Mouse (Mus musculus) spleen, adult 2 months (tissue): Measurements from ENCODE around the gene Pld5. TPM values are rescaled to one million over a fixed set of nuclear protein-coding genes. Genes with fewer than 3 reads are reported as not detected.

Experiments
- DNase-seq, 2 experiments: peaks; one replicate each; pipeline versions ENCODE4 v3.0.0 to v3.0.0-alpha.2; 2012 to 2021; ENCODE audit warnings: low spot score in 2 of 2, low read depth in 1 of 2
- H3K27ac ChIP-seq: fragments of 200-500 bp; 2 replicates; pipeline ENCODE4 v1.5.1; 2012; ENCODE audit warnings: low read length, inconsistent platforms; ENCODE audit not compliant: insufficient read depth
- H3K27me3 ChIP-seq: fragments of 200-500 bp; 2 replicates; pipeline ENCODE4 v1.6.1; 2012; ENCODE audit warnings: mild to moderate bottlenecking, moderate library complexity, low read length, inconsistent platforms; ENCODE audit not compliant: control insufficient read depth, insufficient read depth
- H3K36me3 ChIP-seq: fragments of 200-500 bp; 2 replicates; pipeline ENCODE4 v1.6.1; 2012; ENCODE audit warnings: mild to moderate bottlenecking, low read length, inconsistent platforms; ENCODE audit not compliant: control insufficient read depth, insufficient read depth
- H3K4me1 ChIP-seq: fragments of 200-500 bp; 2 replicates; pipeline ENCODE4 v1.6.1; 2011; ENCODE audit warnings: inconsistent platforms; ENCODE audit not compliant: control insufficient read depth, insufficient read depth, insufficient read length
- H3K4me3 ChIP-seq: fragments of 200-500 bp; 2 replicates; pipeline ENCODE4 v1.5.1; 2011; ENCODE audit warnings: mild to moderate bottlenecking, inconsistent platforms; ENCODE audit not compliant: insufficient read depth, insufficient read length; ENCODE audit errors: extremely low read depth
- CTCF ChIP-seq: fragments of 200-500 bp; IDR thresholded peaks from 2 replicates; pipeline ENCODE4 v1.5.1; 2011; ENCODE audit warnings: mild to moderate bottlenecking, inconsistent platforms; ENCODE audit not compliant: insufficient read depth, insufficient read length, insufficient replicate concordance; ENCODE audit errors: extremely low read depth
- POLR2A ChIP-seq: fragments of 200-500 bp; IDR thresholded peaks from 2 replicates; pipeline ENCODE4 v1.6.1; 2011; ENCODE audit warnings: low read depth, low read length, inconsistent platforms
- WGBS: fragments of 180-500 bp; shearing (Covaris S2); methylation state at CpG from one replicate; pipeline ENCODE4 v1.1.7; 2018; 5-methylcytosine and 5-hydroxymethylcytosine counted together
- polyA plus RNA-seq: library from polyadenylated mRNA; depleted of rRNA; stranded (reverse); fragments of >200 nt; gene quantifications from 2 replicates; pipeline ENCODE4 v1.2.3, GENCODE M21; 2012

Gene Pld5
- polyA plus RNA-seq, 1 experiment, result not detected

- H3K4me3 ChIP-seq, result no peak overlapping the region
- DNase-seq, result no peak
- 68% methylated on average over 6 of the region's 6 CpGs for WGBS
- no peak overlapping the region for H3K27ac ChIP-seq
- no peaks in the 10 kb centered on the region for H3K27me3 ChIP-seq
- H3K4me1 ChIP-seq, result no peaks in the 10 kb centered on the region
- H3K36me3 ChIP-seq, result no peaks in the 10 kb centered on the region
- TF ChIP-seq CTCF (no peak), POLR2A (no peak)
Measured at GRCm38 (mm10) chr1:176183991-176184390, 91.1 kb downstream of the Pld5 start.

DNA sequence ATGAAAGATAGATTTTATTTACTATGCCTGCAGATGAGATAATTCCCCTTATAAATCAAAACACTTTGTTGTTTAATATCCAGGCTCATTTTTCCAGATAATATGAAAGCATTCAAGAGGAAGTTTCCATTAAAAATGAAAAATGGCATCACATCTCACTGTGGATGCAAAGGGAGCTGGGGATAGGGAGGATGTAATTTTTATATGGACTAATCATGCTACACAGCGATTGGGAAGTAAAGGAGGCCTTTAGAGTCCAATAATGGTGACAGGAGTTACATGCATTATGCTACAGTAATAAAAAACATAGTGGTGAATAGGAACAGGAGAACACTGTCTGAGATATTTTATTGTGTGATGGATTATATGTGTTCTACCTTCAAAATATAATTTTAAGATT lies 100.1 kb downstream of the Pld5 start:
- Histone ChIP-seq H3K4me3 (no peak overlapping the region), H3K27me3 (no peaks in the 10 kb centered on the region), H3K36me3 (no peaks in the 10 kb centered on the region), H3K27ac (no peak overlapping the region), H3K4me1 (no peaks in the 10 kb centered on the region)
- WGBS, result 75% methylated on average over 1 of the region's 1 CpGs
- no peak for TF ChIP-seq POLR2A
- TF ChIP-seq CTCF, result no peak
- no peak for DNase-seq

GRCm38 (mm10) chr1:176167784-176168183 lies 107.3 kb downstream of the Pld5 start:
- Histone ChIP-seq H3K4me1 (no peaks in the 10 kb centered on the region), H3K27ac (no peak overlapping the region), H3K36me3 (no peaks in the 10 kb centered on the region), H3K4me3 (no peak overlapping the region), H3K27me3 (no peaks in the 10 kb centered on the region)
- no peak for DNase-seq
- 71% methylated on average over 5 of the region's 5 CpGs for WGBS
- TF ChIP-seq POLR2A, result no peak
- TF ChIP-seq CTCF, result no peak

- H3K36me3 ChIP-seq, result no peaks in the 10 kb centered on the region
- H3K27me3 ChIP-seq, result no peaks in the 10 kb centered on the region
- H3K4me1 ChIP-seq, result no peaks in the 10 kb centered on the region
- H3K4me3 ChIP-seq, result no peak overlapping the region
- no peak overlapping the region for H3K27ac ChIP-seq
- DNase-seq, result no peak
- WGBS, result 69% methylated on average over 2 of the region's 2 CpGs
- TF ChIP-seq CTCF (no peak), POLR2A (no peak)
Measured at GRCm38 (mm10) chr1:176167114-176167513, 108.0 kb downstream of the Pld5 start.

DNA sequence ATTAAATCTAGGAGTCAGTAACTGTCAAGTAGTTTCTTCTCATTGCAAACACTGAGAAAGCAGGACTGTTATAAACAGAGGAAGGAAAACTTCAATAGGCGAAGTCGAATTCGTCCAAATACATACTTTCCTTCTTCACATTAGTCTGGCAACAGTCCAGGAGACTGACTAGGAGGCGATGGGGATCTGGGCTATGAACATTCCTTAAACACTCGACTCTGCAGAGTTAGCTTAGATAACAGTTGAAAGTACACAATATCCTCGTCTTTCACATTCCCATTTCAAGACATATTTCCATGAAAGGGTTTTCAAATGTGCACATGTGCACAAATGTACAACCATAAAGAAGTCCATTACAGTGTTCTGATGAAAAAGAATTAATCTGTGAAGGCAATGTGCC lies 129.8 kb downstream of the Pld5 start:
- 73% methylated on average over 6 of the region's 6 CpGs for WGBS
- TF ChIP-seq POLR2A (no peak), CTCF (no peak)
- no peak overlapping the region for H3K4me3 ChIP-seq
- H3K36me3 ChIP-seq, result no peaks in the 10 kb centered on the region
- no peak for DNase-seq
- H3K4me1 ChIP-seq, result no peaks in the 10 kb centered on the region
- no peaks in the 10 kb centered on the region for H3K27me3 ChIP-seq
- no peak overlapping the region for H3K27ac ChIP-seq

- DNase-seq, result no peak
- Histone ChIP-seq H3K4me1 (no peaks in the 10 kb centered on the region), H3K4me3 (no peak overlapping the region), H3K36me3 (no peaks in the 10 kb centered on the region), H3K27me3 (no peaks in the 10 kb centered on the region), H3K27ac (no peak overlapping the region)
- WGBS, result 82% methylated on average over 8 of the region's 8 CpGs
- no peak for TF ChIP-seq CTCF
Measured at GRCm38 (mm10) chr1:176134379-176134778, 140.7 kb downstream of the Pld5 start.

- no peak overlapping the region for H3K4me3 ChIP-seq
- DNase-seq, result no peak
- no peaks in the 10 kb centered on the region for H3K36me3 ChIP-seq
- 68% methylated on average over 2 of the region's 2 CpGs for WGBS
- no peaks in the 10 kb centered on the region for H3K27me3 ChIP-seq
- H3K27ac ChIP-seq, result no peak overlapping the region
- no peak for TF ChIP-seq CTCF
- no peak for TF ChIP-seq POLR2A
- no peaks in the 10 kb centered on the region for H3K4me1 ChIP-seq
Measured at GRCm38 (mm10) chr1:176125771-176126170, 149.3 kb downstream of the Pld5 start.
